Mouse (Mus musculus): ENCODE data around the gene Txnl4b. TPM values are rescaled to one million over a fixed set of nuclear protein-coding genes. Genes with fewer than 3 reads are reported as not detected.

Gene Txnl4b
- total and polyA plus RNA-seq, 3 experiments, result 8.4 to 9.5 TPM; not detected in 1

DNA sequence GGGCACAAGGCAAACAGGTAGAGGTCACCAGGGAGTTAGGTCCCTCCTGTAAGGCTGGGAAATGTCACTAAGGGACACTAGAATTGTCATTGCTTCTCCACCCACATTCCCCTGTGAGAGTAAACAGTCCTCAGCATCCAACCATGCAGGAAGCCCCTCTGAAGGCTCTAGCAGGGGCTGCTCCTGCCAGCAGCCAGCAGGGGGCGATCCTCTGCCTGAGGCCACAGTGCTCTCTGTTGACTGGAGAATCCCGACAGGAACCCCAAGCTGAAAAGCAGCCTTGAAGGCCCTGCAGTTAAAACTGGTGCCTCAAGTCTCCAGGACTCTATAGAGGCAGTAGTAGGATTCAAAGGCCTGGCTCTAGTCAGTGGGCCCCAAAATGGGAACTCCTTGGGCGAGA, 14.0 kb upstream of the Txnl4b start:
- no peak overlapping the region for H3K4me3 ChIP-seq (ENCODE audit: control insufficient read depth in 1 of 2, insufficient read depth in 1 of 2, low read depth in 2 of 2, low read length in 2 of 2)
- H3K36me3 ChIP-seq (ENCODE audit: control insufficient read depth in 1 of 2, insufficient read depth in 2 of 2, low read length in 2 of 2), result peaks cover 0 to 3% of the 10 kb centered on the region in 2 experiments; a peak in 1 of 4 replicates
- no peaks in the 10 kb centered on the region for H3K9me3 ChIP-seq (replicated peaks; ENCODE audit: insufficient read depth, low read length)
- TF ChIP-seq HCFC1 (IDR thresholded peaks at IDR 0.05; ENCODE audit: low read depth, low read length) (no peak), MYB (IDR thresholded peaks at IDR 0.05; ENCODE audit: low read depth, low read length) (no peak), CTCF (IDR thresholded peaks at IDR 0.05 in 2 of 3, conservative IDR thresholded peaks at IDR 0.05 in 1 of 3; ENCODE audit: control insufficient read depth in 1 of 3, insufficient read depth in 1 of 3, low read depth in 2 of 3, low read length in 3 of 3, poor library complexity in 1 of 3, severe bottlenecking in 1 of 3) (peak; percentile 65 to 87 (median 82)), SMC3 (IDR thresholded peaks at IDR 0.05; ENCODE audit: low read depth, low read length) (peak; percentile 40; the same call in 1 of the 2 replicates)
- no peaks in the 10 kb centered on the region for H3K79me2 ChIP-seq (ENCODE audit: control insufficient read depth, insufficient read depth, low read length, poor library complexity)
- H3K27ac ChIP-seq (ENCODE audit: control insufficient read depth, low read depth, low read length), result no peak overlapping the region
- no peaks in the 10 kb centered on the region for H3K4me1 ChIP-seq (ENCODE audit: control insufficient read depth in 1 of 2, insufficient read depth in 2 of 2, low read length in 2 of 2)
- no peaks in the 10 kb centered on the region for H3K27me3 ChIP-seq (ENCODE audit: control insufficient read depth in 1 of 2, insufficient read depth in 2 of 2, low read length in 2 of 2)
- no peak overlapping the region for H3K9ac ChIP-seq (ENCODE audit: control insufficient read depth, low read depth, low read length, poor library complexity, severe bottlenecking)
- DNase-seq (ENCODE audit: low read depth, low spot score), result peak; percentile 48

DNA sequence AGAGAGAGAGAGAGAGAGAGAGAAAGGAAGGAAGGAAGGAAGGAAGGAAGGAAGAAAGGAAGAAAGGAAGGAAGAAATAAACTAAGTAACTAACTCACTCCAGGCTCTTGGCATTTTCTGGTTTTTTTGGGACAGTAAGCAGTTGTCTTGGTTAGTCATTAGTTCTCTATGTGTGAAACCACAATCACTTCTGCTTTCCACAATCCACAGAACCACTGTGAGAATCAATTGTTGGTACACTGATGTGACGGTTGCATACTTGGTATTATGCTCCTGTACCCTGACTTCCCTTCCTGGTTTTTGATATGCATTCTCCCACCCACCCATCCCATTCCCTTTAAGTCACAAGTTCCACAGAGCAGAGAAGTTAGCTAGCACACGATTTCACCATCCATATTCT, 1.8 kb upstream of the Txnl4b start:
- DNase-seq (ENCODE audit: low read depth, low spot score), result peak; percentile 62
- TF ChIP-seq MXI1 (IDR thresholded peaks at IDR 0.05; ENCODE audit: low read depth, low read length) (no peak), NRF1 (IDR thresholded peaks at IDR 0.05; ENCODE audit: insufficient read depth, low read depth, low read length, poor library complexity, severe bottlenecking) (no peak), SMC3 (IDR thresholded peaks at IDR 0.05; ENCODE audit: low read depth, low read length) (no peak), MYB (IDR thresholded peaks at IDR 0.05; ENCODE audit: low read depth, low read length) (no peak), JUND (IDR thresholded peaks at IDR 0.05; ENCODE audit: low read depth, low read length) (no peak)
- Histone ChIP-seq H3K4me1 (ENCODE audit: control insufficient read depth in 1 of 2, insufficient read depth in 2 of 2, low read length in 2 of 2) (peaks cover 3 to 14% of the 10 kb centered on the region in 2 experiments; a peak in 2 of 4 replicates), H3K27ac (ENCODE audit: control insufficient read depth, low read depth, low read length) (no peak overlapping the region), H3K79me2 (ENCODE audit: control insufficient read depth, insufficient read depth, low read length, poor library complexity) (peaks cover 18% of the 10 kb centered on the region), H3K27me3 (ENCODE audit: control insufficient read depth in 1 of 2, insufficient read depth in 2 of 2, low read length in 2 of 2) (no peaks in the 10 kb centered on the region), H3K4me3 (ENCODE audit: control insufficient read depth in 1 of 2, insufficient read depth in 1 of 2, low read depth in 2 of 2, low read length in 2 of 2) (peak overlapping the region in 1 of 2 experiments; percentile 75; a peak in 1 of 4 replicates), H3K36me3 (ENCODE audit: control insufficient read depth in 1 of 2, insufficient read depth in 2 of 2, low read length in 2 of 2) (peaks cover 7 to 9% of the 10 kb centered on the region in 2 experiments; a peak in 3 of 4 replicates), H3K9me3 (replicated peaks; ENCODE audit: insufficient read depth, low read length) (no peaks in the 10 kb centered on the region), H3K9ac (ENCODE audit: control insufficient read depth, low read depth, low read length, poor library complexity, severe bottlenecking) (peak overlapping the region; percentile 93)

DNA sequence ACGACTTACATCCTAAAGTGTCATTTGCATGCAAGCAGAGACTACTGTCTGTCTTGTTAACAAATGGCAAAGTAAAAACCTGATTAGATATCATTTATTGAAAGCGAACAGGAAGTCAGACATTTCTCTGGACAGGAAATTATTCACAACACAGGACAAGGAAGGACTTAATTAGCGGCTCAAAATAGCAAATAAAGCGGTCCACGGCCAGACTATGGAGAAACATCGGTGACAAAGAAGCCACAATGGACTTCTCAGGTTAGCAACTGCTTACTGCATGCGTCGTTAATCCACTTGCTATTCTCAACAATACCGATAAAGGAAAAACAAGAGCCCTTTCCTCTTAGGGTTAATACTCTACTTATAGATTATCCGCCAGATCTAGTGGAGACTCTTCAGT, 926 bp upstream of the Txnl4b start:
- DNase-seq (ENCODE audit: low read depth, low spot score), result peak; percentile 58

More for the DNA sequence above, 926 bp upstream of the Txnl4b start:
- Histone ChIP-seq H3K79me2 (ENCODE audit: control insufficient read depth, insufficient read depth, low read length, poor library complexity) (peaks cover 18% of the 10 kb centered on the region), H3K36me3 (ENCODE audit: control insufficient read depth in 1 of 2, insufficient read depth in 2 of 2, low read length in 2 of 2) (peaks cover 7 to 9% of the 10 kb centered on the region in 2 experiments; a peak in 3 of 4 replicates), H3K4me3 (ENCODE audit: control insufficient read depth in 1 of 2, insufficient read depth in 1 of 2, low read depth in 2 of 2, low read length in 2 of 2) (peak overlapping the region; percentile 75 to 91), H3K4me1 (ENCODE audit: control insufficient read depth in 1 of 2, insufficient read depth in 2 of 2, low read length in 2 of 2) (peaks cover 3 to 14% of the 10 kb centered on the region in 2 experiments; a peak in 2 of 4 replicates), H3K27ac (ENCODE audit: control insufficient read depth, low read depth, low read length) (peak overlapping the region; percentile 90), H3K9ac (ENCODE audit: control insufficient read depth, low read depth, low read length, poor library complexity, severe bottlenecking) (peak overlapping the region; percentile 93), H3K27me3 (ENCODE audit: control insufficient read depth in 1 of 2, insufficient read depth in 2 of 2, low read length in 2 of 2) (no peaks in the 10 kb centered on the region), H3K9me3 (replicated peaks; ENCODE audit: insufficient read depth, low read length) (no peaks in the 10 kb centered on the region)
- no peak for TF ChIP-seq MYB (IDR thresholded peaks at IDR 0.05; ENCODE audit: low read depth, low read length)
- peak; percentile 59; the same call in 1 of the 2 replicates for TF ChIP-seq SIN3A (IDR thresholded peaks at IDR 0.05; ENCODE audit: low read length)
- TF ChIP-seq MAX (IDR thresholded peaks at IDR 0.05; ENCODE audit: low read length), result no peak

Measured in MEL (cell line).